Mouse (Mus musculus) liver, embryonic 13.5 days (tissue): ENCODE results near the gene Rsph10b. TPM values are rescaled to one million over a fixed set of nuclear protein-coding genes. Genes with fewer than 3 reads are reported as not detected.

ENCODE experiments used
- polyA plus RNA-seq: library from polyadenylated mRNA; unstranded; fragments of >200 nt; fragmentation: Nextera tagmentation; extraction: Ambion mirVana; gene quantifications from 2 replicates; pipeline ENCODE4 v1.2.1, GENCODE M21; 2015

Rsph10b gene
- polyA plus RNA-seq, 1 experiment from 2014 or later = 0.56 TPM

Other genes starting within 250 kb of the Rsph10b start
- gene Usp42, start 200.8 kb upstream of the Rsph10b start, polyA plus RNA-seq = 4.4 and 5.2 TPM in 2 replicates
- 104 and 118 TPM in 2 replicates for gene Eif2ak1, start 115.2 kb upstream of the Rsph10b start, polyA plus RNA-seq
- gene Ankrd61, start 35.4 kb upstream of the Rsph10b start, polyA plus RNA-seq = 0.32 and 0.36 TPM in 2 replicates
- 68.9 and 73.2 TPM in 2 replicates for gene Aimp2, start 23.2 kb upstream of the Rsph10b start, polyA plus RNA-seq
- 16.9 and 21.5 TPM in 2 replicates for gene Pms2, start 23.1 kb upstream of the Rsph10b start, polyA plus RNA-seq
- 0.41 TPM in 1 of 2 replicates, not detected in the other for gene Gm42421, start 4.9 kb upstream of the Rsph10b start, polyA plus RNA-seq
- gene Ccz1, start 81.8 kb downstream of the Rsph10b start, polyA plus RNA-seq = 48.8 and 58.1 TPM in 2 replicates
- not detected in 2 replicates for gene Ocm, start 93.6 kb downstream of the Rsph10b start, polyA plus RNA-seq
- gene Lmtk2, start 167.4 kb downstream of the Rsph10b start, polyA plus RNA-seq = 2.0 and 2.3 TPM in 2 replicates